Mouse (Mus musculus) 3T3-L1 (cell line): Measurements from ENCODE around the gene Tprkb.
"Not testable (repeated sequence)": the region's sequence is repeated elsewhere in the genome, so short reads cannot be mapped to it uniquely, and the experiment has no call there.

Experiments
- DNase-seq: peaks from one replicate; pipeline ENCODE4 v3.0.0-alpha.2; 2015; ENCODE audit warnings: low read depth, low spot score

Gene Tprkb

GRCm38 (mm10) chr6:85973336-85973735, 61.7 kb downstream of the Tprkb start:
- DNase-seq: peak; percentile 41

GRCm38 (mm10) chr6:85974941-85975617, 63.4 kb downstream of the Tprkb start:
- DNase-seq: no peak

GRCm38 (mm10) chr6:85975761-85976160, 64.1 kb downstream of the Tprkb start:
- DNase-seq: no peak

GRCm38 (mm10) chr6:85976242-85976641, 64.6 kb downstream of the Tprkb start:
- no peak for DNase-seq

GRCm38 (mm10) chr6:85978736-85979135, 67.1 kb downstream of the Tprkb start:
- not testable (repeated sequence) for DNase-seq
